Mouse (Mus musculus): ENCODE measurements around the gene Lck. TPM values are rescaled to one million over a fixed set of nuclear protein-coding genes. Genes with fewer than 3 reads are reported as not detected.

Lck gene
- polyA plus RNA-seq, 1 experiment from 2014 or later = 6.4 TPM

DNA sequence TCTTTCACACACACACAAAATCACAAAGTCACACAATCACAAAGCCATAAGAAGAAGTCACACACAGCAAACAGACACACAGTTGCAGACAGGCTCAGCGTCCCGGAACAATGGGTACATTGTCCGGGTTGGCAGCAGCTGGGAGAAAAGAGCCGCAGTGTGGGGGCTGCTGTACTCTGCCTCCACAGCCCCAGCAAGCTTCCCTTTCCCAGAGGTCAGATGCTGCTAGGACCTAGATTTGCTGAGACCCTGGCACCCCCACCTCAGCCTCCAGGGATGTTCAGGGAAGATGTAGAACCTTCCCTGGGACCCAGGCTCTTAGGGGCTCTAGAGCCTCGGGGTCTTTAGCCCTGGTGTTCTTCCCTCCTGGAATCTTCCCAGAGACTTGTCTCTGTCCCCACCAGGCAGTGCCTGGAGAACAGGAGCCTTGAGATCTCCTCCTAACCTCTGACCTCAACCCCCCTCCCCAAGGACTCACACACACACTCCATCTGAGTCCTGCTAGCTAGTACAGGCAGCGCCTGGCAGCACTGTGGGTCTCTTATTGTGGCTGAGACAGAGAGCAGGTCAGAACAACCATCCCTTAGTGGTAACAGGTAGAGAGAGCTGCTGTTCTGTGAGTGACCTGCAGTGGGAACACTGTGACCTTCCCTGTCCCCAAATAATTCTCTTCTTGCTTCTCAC, 61.9 kb downstream of the Lck start:
- no peaks in the 10 kb centered on the region for H3K27me3 ChIP-seq
- peak overlapping the region; percentile 9 for H3K4me2 ChIP-seq (replicated peaks)
- ATAC-seq (ENCODE audit: low FRiP score) = no peak; the same call in 1 of the 2 replicates
- H3K9me3 ChIP-seq (replicated peaks) = no peaks in the 10 kb centered on the region
- H3K4me3 ChIP-seq = no peak overlapping the region
- 15% methylated on average over 6 of the region's 6 CpGs for WGBS
- H3K27ac ChIP-seq = peak overlapping the region; percentile 82
- H3K9ac ChIP-seq = 0 out of 2 replicates have a peak overlapping the region, but pooled peaks have one; percentile 15
- H3K4me1 ChIP-seq = peaks cover 57% of the 10 kb centered on the region
- peaks cover 14% of the 10 kb centered on the region for H3K36me3 ChIP-seq

- H3K4me2 ChIP-seq (replicated peaks) = peak overlapping the region; percentile 9
These were observed 62.6 kb downstream of the Lck start for GRCm38 (mm10) chr4:129510723-129511412.

DNA sequence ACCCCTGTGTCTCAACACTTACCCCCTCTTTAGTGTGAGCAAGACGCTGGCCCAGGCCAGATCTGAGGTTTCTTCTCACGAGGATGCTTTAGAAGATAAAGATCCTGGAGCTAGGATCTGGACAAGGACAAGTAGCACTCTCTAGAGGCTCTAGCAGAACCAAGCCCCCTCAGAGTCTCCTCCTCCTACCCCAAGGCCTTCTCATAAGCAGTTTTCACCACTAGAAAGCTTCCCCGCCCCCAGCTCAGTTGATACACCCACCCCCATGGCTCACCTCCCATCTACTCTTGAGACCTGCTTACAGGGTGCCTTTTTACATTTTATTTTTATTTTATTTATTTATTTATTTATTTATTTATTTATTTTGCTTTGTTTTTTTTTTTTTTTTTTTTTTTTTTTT, 63.8 kb downstream of the Lck start:
- Histone ChIP-seq H3K4me1 (peaks cover 41% of the 10 kb centered on the region), H3K9me3 (replicated peaks) (no peaks in the 10 kb centered on the region), H3K4me2 (replicated peaks) (no peak overlapping the region), H3K27ac (peak overlapping the region; percentile 55; the same call in 1 of the 2 replicates), H3K36me3 (no peaks in the 10 kb centered on the region), H3K9ac (no peak overlapping the region), H3K4me3 (no peak overlapping the region), H3K27me3 (no peaks in the 10 kb centered on the region)
- 68% methylated on average over 3 of the region's 3 CpGs for WGBS
- ATAC-seq (ENCODE audit: low FRiP score) = no peak

More at GRCm38 (mm10) chr4:129510723-129511412, 62.6 kb downstream of the Lck start:
- H3K9ac ChIP-seq = no peak overlapping the region
- H3K9me3 ChIP-seq (replicated peaks) = no peaks in the 10 kb centered on the region
- H3K27me3 ChIP-seq = no peaks in the 10 kb centered on the region
- peaks cover 10% of the 10 kb centered on the region; the same call in 1 of the 2 replicates for H3K36me3 ChIP-seq
- no peak for ATAC-seq (ENCODE audit: low FRiP score)
- peaks cover 52% of the 10 kb centered on the region for H3K4me1 ChIP-seq
- 31% methylated on average over 6 of the region's 6 CpGs for WGBS
- no peak overlapping the region for H3K4me3 ChIP-seq
- H3K27ac ChIP-seq = peak overlapping the region; percentile 82

DNA sequence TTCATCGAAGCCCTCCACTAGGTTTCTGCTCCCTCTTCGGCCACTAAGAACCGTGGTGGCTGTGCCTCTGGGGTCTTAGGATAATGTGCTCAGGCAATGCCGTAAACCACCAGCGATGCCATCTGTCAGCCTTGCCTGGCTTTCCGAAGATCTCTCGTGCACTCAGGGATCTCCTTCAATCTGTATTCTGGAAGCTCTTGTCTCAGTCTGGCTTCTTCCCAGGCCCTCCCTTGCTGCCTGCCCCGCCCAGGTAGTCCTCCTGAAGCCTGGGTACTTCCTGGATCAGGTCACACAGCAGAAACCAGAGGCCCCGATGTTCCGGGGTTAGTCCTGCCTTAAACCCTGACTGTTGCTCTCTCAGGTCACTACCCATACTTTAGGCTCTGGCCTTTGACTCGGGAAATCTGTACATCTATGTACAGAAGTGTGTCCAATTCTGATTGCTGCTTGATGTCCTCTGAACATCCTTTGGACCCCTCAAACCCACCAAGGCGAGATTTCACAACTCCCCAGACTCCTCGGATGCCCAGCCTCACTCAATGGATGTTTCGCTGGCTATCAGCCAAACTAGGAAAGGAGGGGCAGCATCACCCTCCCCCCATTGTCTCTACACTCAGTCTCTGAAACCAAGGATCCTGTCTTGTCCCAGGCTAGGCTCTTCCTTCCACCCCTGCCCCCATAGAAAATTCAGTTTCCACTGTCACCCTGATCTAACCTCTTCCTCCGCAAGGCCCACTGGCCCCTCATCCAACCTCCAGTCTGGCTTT, 64.4 kb downstream of the Lck start:
- WGBS = 66% methylated on average over 15 of the region's 15 CpGs
- H3K9ac ChIP-seq = no peak overlapping the region
- H3K27ac ChIP-seq = peak overlapping the region; percentile 55; the same call in 1 of the 2 replicates

GRCm38 (mm10) chr4:129508237-129508515, 65.3 kb downstream of the Lck start:
- WGBS = 86% methylated on average over 3 of the region's 3 CpGs
- ATAC-seq (ENCODE audit: low FRiP score) = no peak
- peaks cover 40% of the 10 kb centered on the region for H3K4me1 ChIP-seq
- no peak overlapping the region for H3K27ac ChIP-seq
- no peak overlapping the region for H3K9ac ChIP-seq
- no peaks in the 10 kb centered on the region for H3K9me3 ChIP-seq (replicated peaks)
- H3K4me3 ChIP-seq = no peak overlapping the region
- no peaks in the 10 kb centered on the region for H3K27me3 ChIP-seq
- H3K4me2 ChIP-seq (replicated peaks) = no peak overlapping the region
- H3K36me3 ChIP-seq = no peaks in the 10 kb centered on the region

More for the DNA sequence above, 64.4 kb downstream of the Lck start:
- Histone ChIP-seq H3K27me3 (no peaks in the 10 kb centered on the region), H3K36me3 (no peaks in the 10 kb centered on the region), H3K4me1 (peaks cover 41% of the 10 kb centered on the region), H3K4me2 (replicated peaks) (no peak overlapping the region), H3K4me3 (no peak overlapping the region), H3K9me3 (replicated peaks) (no peaks in the 10 kb centered on the region)
- no peak for ATAC-seq (ENCODE audit: low FRiP score)

DNA sequence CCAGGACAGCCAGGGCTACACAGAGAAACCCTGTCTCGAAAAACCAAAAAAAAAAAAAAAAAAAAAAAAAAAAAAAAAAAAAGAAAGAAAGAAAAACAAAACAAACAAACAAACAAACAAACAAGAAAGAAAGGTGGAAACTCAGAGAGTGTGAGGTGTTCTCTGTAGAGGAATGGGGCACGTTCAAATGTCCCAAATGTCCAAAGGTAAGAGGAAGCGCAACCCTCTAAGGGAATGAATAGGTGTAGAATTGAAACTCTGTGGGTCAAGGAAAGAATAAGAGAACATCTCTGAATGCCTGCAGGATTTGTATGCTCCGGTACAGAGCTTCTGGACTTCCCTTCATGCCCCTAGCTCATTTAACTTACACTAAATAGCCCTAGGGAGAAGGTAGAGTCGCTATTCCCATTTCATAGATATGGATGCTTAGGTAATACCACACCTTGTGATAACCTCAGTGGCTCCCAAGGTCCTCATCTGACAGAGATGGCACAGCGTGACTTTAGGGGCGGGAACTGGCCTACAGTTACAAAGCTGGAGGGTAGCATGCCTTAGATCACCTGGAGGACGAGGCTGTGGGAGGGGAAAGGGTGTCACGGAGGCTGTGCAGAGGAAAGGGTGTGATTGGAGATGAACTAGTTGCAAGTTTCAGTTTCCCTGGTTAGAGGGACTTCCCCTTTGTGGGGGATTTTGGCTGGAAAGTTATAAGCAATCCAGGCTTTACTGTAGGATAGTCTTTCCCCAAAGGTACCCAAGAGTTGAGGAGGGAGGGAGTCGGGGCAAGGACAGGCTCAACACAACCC, 65.8 kb downstream of the Lck start:
- H3K27me3 ChIP-seq = no peaks in the 10 kb centered on the region
- no peak overlapping the region for H3K4me3 ChIP-seq
- ATAC-seq (ENCODE audit: low FRiP score) = no peak
- H3K9ac ChIP-seq = no peak overlapping the region
- WGBS = 67% methylated on average over 9 of the region's 10 CpGs
- H3K4me2 ChIP-seq (replicated peaks) = no peak overlapping the region
- no peak overlapping the region for H3K27ac ChIP-seq
- H3K9me3 ChIP-seq (replicated peaks) = no peaks in the 10 kb centered on the region
- no peaks in the 10 kb centered on the region for H3K36me3 ChIP-seq
- H3K4me1 ChIP-seq = peaks cover 34% of the 10 kb centered on the region

GRCm38 (mm10) chr4:129505511-129505910, 67.9 kb downstream of the Lck start:
- 74% methylated on average over 3 of the region's 3 CpGs for WGBS
- H3K9me3 ChIP-seq (replicated peaks) = no peaks in the 10 kb centered on the region
- no peak for ATAC-seq (ENCODE audit: low FRiP score)
- no peak overlapping the region for H3K4me3 ChIP-seq
- no peak overlapping the region for H3K4me2 ChIP-seq (replicated peaks)
- H3K36me3 ChIP-seq = no peaks in the 10 kb centered on the region
- peaks cover 14% of the 10 kb centered on the region for H3K4me1 ChIP-seq
- H3K27me3 ChIP-seq = peaks cover 4% of the 10 kb centered on the region; the same call in 1 of the 2 replicates
- H3K27ac ChIP-seq = no peak overlapping the region
- H3K9ac ChIP-seq = no peak overlapping the region

DNA sequence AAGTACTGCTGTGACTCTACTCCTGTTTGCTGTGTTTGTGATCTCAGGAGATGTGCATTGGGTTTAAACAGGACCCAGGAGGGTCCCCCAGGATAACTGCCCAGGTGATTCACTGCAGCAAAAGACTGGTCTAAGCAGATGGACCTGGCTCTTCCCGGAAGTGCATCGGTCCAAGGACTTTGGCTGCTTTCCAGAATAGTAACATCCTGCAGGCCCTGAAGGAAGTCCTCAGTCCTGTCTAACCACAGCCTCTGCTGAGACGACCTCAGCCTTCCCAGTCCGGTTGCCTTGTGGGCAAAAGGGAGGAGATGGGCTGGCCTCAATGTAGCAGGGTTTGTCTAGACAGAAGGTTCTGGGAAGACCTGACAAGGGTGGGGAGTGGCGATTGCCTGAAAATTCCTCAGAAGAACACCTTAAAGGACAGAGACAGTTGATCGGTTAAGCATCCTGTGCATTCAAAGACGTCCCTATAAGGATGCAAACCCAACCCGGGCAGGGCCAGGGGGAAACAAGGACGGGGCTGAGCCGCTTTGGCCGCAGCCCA, 70.5 kb downstream of the Lck start:
- Histone ChIP-seq H3K4me3 (no peak overlapping the region), H3K36me3 (no peaks in the 10 kb centered on the region), H3K27me3 (peaks cover 4% of the 10 kb centered on the region; the same call in 1 of the 2 replicates), H3K4me2 (replicated peaks) (no peak overlapping the region), H3K27ac (no peak overlapping the region), H3K9ac (0 out of 2 replicates have a peak overlapping the region, but pooled peaks have one; percentile 1), H3K9me3 (replicated peaks) (no peaks in the 10 kb centered on the region), H3K4me1 (no peaks in the 10 kb centered on the region)
- WGBS = 81% methylated on average over 11 of the region's 11 CpGs
- ATAC-seq (ENCODE audit: low FRiP score) = no peak

DNA sequence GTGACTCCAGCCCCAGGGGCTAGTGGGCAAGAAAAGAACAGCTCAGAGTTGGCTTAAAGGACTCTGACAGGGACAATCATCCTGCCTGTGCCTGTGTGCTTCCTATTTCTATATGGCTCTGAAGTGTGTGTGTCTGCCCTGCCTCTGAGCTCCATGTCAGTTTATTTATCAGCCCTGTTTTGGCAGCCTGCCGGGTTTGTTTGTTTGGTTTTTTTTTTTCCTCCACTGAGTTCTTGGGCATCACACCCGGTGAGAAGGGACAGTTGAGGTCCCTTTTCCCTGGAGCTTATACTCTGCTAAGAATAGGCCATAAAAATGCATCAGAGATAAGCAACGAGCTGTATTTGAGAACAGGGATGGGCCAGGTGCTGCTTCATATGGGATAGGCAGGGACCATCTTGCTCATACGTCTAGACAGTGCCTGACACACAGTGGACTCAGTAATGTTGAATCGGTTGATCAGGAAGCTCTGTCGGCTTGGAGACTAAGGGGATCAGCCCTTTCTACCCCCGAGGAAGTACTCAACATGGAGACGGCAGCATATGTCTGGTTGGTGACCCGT, 71.0 kb downstream of the Lck start:
- H3K36me3 ChIP-seq = no peaks in the 10 kb centered on the region
- WGBS = 79% methylated on average over 9 of the region's 9 CpGs
- H3K9ac ChIP-seq = no peak overlapping the region
- no peak overlapping the region for H3K4me2 ChIP-seq (replicated peaks)
- H3K4me1 ChIP-seq = no peaks in the 10 kb centered on the region
- ATAC-seq (ENCODE audit: low FRiP score) = no peak
- no peaks in the 10 kb centered on the region for H3K9me3 ChIP-seq (replicated peaks)
- H3K4me3 ChIP-seq = no peak overlapping the region
- no peak overlapping the region for H3K27ac ChIP-seq
- H3K27me3 ChIP-seq = peaks cover 4% of the 10 kb centered on the region; the same call in 1 of the 2 replicates

DNA sequence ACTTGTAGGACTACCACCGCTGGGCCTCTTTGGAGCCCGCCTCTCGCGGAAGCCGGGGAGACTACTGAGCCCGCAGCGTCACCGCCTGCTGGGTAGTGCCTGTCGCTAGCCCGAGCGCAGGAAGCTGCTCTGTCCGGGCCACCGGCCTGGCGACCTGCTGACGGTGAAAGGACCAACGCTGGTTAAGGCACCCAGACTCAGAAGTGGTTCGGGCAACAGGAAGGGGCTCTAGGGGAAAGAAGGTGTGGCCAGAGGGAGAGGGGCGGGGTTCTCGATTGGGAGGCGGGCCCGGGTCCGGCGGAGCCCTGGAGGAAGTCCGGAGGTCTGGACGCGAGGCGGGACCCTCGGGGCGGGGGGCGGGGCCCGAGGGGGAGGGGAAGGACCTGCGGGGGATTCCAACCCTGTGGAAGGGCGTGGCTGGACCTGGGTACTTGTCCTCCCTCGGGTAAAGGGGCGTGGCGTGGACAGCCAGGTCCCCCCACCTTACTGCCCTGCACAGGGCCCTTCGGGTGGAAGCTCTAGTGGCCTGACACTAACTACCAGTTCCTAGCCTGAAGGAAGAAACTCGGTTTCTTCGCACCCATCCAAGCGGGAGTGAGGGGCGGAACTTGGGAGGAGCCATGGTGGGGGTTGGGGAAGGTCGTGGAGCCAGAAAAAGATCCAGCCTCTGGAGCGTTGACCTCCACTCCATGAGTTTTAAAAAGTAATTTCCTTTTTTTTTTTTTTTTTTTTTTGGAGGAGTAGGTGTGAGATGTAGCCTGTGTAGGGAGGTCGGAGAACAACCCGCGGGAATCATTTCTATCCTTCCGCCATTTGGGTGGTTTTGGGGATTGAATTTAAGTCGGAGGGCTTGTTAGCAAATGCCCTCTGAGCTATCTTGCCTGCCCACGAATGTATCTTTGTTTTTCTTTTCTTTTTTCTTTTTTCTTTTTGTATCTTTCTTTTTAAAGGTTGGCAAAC, 72.6 kb downstream of the Lck start:
- Histone ChIP-seq H3K36me3 (no peaks in the 10 kb centered on the region), H3K9me3 (replicated peaks) (no peaks in the 10 kb centered on the region), H3K4me3 (peak overlapping the region; percentile 45), H3K4me1 (peaks cover 12% of the 10 kb centered on the region), H3K27me3 (peaks cover 4% of the 10 kb centered on the region; the same call in 1 of the 2 replicates), H3K27ac (peak overlapping the region; percentile 74), H3K9ac (peak overlapping the region; percentile 61), H3K4me2 (replicated peaks) (peak overlapping the region; percentile 73)
- 1% methylated on average over 49 of the region's 49 CpGs for WGBS
- peak; percentile 71 for ATAC-seq (ENCODE audit: low FRiP score)

Measured in hindbrain, embryonic 12.5 days (tissue).